In the genomic region with DNA sequence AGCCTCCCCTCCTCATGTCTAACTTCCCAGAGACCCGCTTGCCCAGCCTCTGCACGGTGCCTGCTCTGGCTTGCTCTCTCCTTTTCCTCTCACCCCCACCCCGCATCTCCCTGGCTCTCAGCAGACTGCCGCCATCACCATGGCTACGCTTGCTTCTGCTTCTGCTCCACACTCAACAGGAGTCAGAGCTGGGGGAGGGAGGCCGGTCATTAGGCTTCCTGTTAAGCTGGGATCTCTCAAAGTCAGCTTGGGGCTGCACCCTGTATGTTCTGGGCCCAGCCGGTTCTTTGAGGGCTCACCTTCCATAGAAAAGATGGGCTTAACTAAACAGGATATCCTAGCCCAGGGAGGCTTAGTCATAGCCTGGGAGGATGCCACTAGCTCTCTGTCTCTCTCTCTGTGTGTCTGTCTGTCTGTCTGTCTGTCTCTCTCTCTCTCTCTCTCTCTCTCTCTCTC, we compare ENCODE assay signal across 8 mouse cellular contexts.
A peak's percentile ranks its signal among the peaks of the same experiment; 100 is the strongest.
DNase-seq lines count a peak whose midpoint lies in the region; ATAC-seq and TF ChIP-seq lines count a peak whose summit lies in the region.

No protein-coding gene starts in this region.

- 6% methylated on average over 7 of the region's 7 CpGs for WGBS in forebrain, embryonic 11.5 days
- 5% methylated on average over 7 of the region's 7 CpGs for WGBS in hindbrain, postnatal 0 days
- WGBS in midbrain, embryonic 11.5 days: 4% methylated on average over 7 of the region's 7 CpGs
- WGBS in stomach, embryonic 14.5 days: 3% methylated on average over 7 of the region's 7 CpGs

- H3K4me3 ChIP-seq in forebrain, embryonic 11.5 days (ENCODE audit: low read depth, low read length): no peak overlapping the region
- no peak overlapping the region for H3K4me3 ChIP-seq in hindbrain, postnatal 0 days (ENCODE audit: low read length)
- H3K4me3 ChIP-seq in midbrain, embryonic 11.5 days (ENCODE audit: low read depth, low read length): no peak overlapping the region
- H3K4me3 ChIP-seq in stomach, embryonic 14.5 days (ENCODE audit: low read depth, low read length): no peak overlapping the region

- intact Hi-C loops in left cerebral cortex, postnatal 14 days (cut with DNase I): loop anchor here (5.0 kb wide), 1 partner anchor 110 kb away; no protein-coding TSS in a partner anchor

- H3K27me3 ChIP-seq in forebrain, embryonic 11.5 days (ENCODE audit: control insufficient read depth, insufficient read depth, low read length): no peaks in the 10 kb centered on the region
- H3K27me3 ChIP-seq in hindbrain, postnatal 0 days (ENCODE audit: insufficient read depth, low read length): no peaks in the 10 kb centered on the region
- H3K27me3 ChIP-seq in midbrain, embryonic 11.5 days (ENCODE audit: control insufficient read depth, insufficient read depth, low read length): no peaks in the 10 kb centered on the region
- no peaks in the 10 kb centered on the region for H3K27me3 ChIP-seq in stomach, embryonic 14.5 days (ENCODE audit: control insufficient read depth, insufficient read depth, low read length)

- DNase-seq in WW6 (ENCODE audit: low read depth, low spot score): peak; percentile 38
- peak; percentile 71 for DNase-seq in forebrain, embryonic 11.5 days (ENCODE audit: low spot score)
- peak; percentile 86 for DNase-seq in hindbrain, postnatal 0 days (ENCODE audit: low spot score)
- peak; percentile 74 to 82 for DNase-seq in left cerebral cortex, postnatal 14 days (ENCODE audit: low spot score in 2 of 2)
- peak; percentile 88 for DNase-seq in midbrain, embryonic 11.5 days (ENCODE audit: low spot score, missing footprints)
- no peak for DNase-seq in thymus, adult 18-20 months

- 0 out of 2 replicates have a peak overlapping the region, but pooled peaks have one; percentile 29 for H3K9ac ChIP-seq in forebrain, embryonic 11.5 days (ENCODE audit: low read length)
- H3K9ac ChIP-seq in hindbrain, postnatal 0 days (replicated peaks; ENCODE audit: low read length): 0 out of 2 replicates have a peak overlapping the region, but pooled peaks have one; percentile 21
- no peak overlapping the region for H3K9ac ChIP-seq in midbrain, embryonic 11.5 days (ENCODE audit: low read length)
- H3K9ac ChIP-seq in stomach, embryonic 14.5 days (replicated peaks; ENCODE audit: low read depth, low read length): no peak overlapping the region

- no peak overlapping the region for H3K27ac ChIP-seq in forebrain, embryonic 11.5 days (ENCODE audit: low read depth, low read length)
- H3K27ac ChIP-seq in hindbrain, postnatal 0 days: peak overlapping the region; percentile 54; the same call in 1 of the 2 replicates
- no peak overlapping the region for H3K27ac ChIP-seq in midbrain, embryonic 11.5 days (ENCODE audit: low read depth, low read length)
- H3K27ac ChIP-seq in stomach, embryonic 14.5 days (ENCODE audit: low read length): no peak overlapping the region

- no peak overlapping the region for H3K4me2 ChIP-seq in forebrain, embryonic 11.5 days (ENCODE audit: low read depth, low read length, severe bottlenecking)
- peak overlapping the region; percentile 23; the same call in 1 of the 2 replicates for H3K4me2 ChIP-seq in hindbrain, postnatal 0 days (ENCODE audit: low read depth, low read length)
- H3K4me2 ChIP-seq in midbrain, embryonic 11.5 days: peak overlapping the region; percentile 5; the same call in 1 of the 2 replicates
- no peak overlapping the region for H3K4me2 ChIP-seq in stomach, embryonic 14.5 days (replicated peaks; ENCODE audit: low read depth, low read length)

- ATAC-seq in CD4-positive, CD25-positive, alpha-beta regulatory T cell, adult 4 months: peak; percentile 83
- ATAC-seq in forebrain, embryonic 11.5 days (replicated peaks; ENCODE audit: low FRiP score): peak; percentile 71
- peak; percentile 95 for ATAC-seq in hindbrain, postnatal 0 days
- ATAC-seq in midbrain, embryonic 11.5 days (ENCODE audit: low FRiP score): peak; percentile 92
- peak; percentile 74 for ATAC-seq in stomach, embryonic 14.5 days (ENCODE audit: insufficient number of reproducible peaks, insufficient read depth, low FRiP score, low read depth)

- no peaks in the 10 kb centered on the region for H3K9me3 ChIP-seq in forebrain, embryonic 11.5 days (ENCODE audit: control insufficient read depth, low read length)
- no peaks in the 10 kb centered on the region for H3K9me3 ChIP-seq in hindbrain, postnatal 0 days (ENCODE audit: low read length)
- H3K9me3 ChIP-seq in midbrain, embryonic 11.5 days (ENCODE audit: control insufficient read depth, low read length): no peaks in the 10 kb centered on the region
- no peaks in the 10 kb centered on the region for H3K9me3 ChIP-seq in stomach, embryonic 14.5 days (ENCODE audit: control insufficient read depth, low read depth, low read length)

- no peaks in the 10 kb centered on the region for H3K36me3 ChIP-seq in forebrain, embryonic 11.5 days (ENCODE audit: control insufficient read depth, insufficient read depth, low read length)
- H3K36me3 ChIP-seq in hindbrain, postnatal 0 days (ENCODE audit: insufficient read depth, low read length): no peaks in the 10 kb centered on the region
- no peaks in the 10 kb centered on the region for H3K36me3 ChIP-seq in midbrain, embryonic 11.5 days (ENCODE audit: control insufficient read depth, insufficient read depth, low read length)
- H3K36me3 ChIP-seq in stomach, embryonic 14.5 days (ENCODE audit: control insufficient read depth, insufficient read depth, low read length): no peaks in the 10 kb centered on the region

- H3K4me1 ChIP-seq in forebrain, embryonic 11.5 days (replicated peaks; ENCODE audit: control insufficient read depth, insufficient read depth, low read length): peaks cover 10% of the 10 kb centered on the region
- peaks cover 16% of the 10 kb centered on the region for H3K4me1 ChIP-seq in hindbrain, postnatal 0 days (ENCODE audit: insufficient read depth, low read length)
- H3K4me1 ChIP-seq in midbrain, embryonic 11.5 days (ENCODE audit: control insufficient read depth, insufficient read depth, low read length): peaks cover 12% of the 10 kb centered on the region
- H3K4me1 ChIP-seq in stomach, embryonic 14.5 days (ENCODE audit: control insufficient read depth, insufficient read depth, low read length): peaks cover 23% of the 10 kb centered on the region

- no peak for TF ChIP-seq CTCF in hindbrain, postnatal 0 days (IDR thresholded peaks at IDR 0.05; ENCODE audit: low read depth)

Comparison
In these comparisons a context has a peak if more than half of its experiments do, and no peak if none do; other contexts are left out.
1. DNase-seq: peak in WW6 (single experiment), forebrain, embryonic 11.5 days (single experiment), hindbrain, postnatal 0 days (single experiment), left cerebral cortex, postnatal 14 days (2 of 2) and midbrain, embryonic 11.5 days (single experiment); none in thymus, adult 18-20 months (0 of 2).
2. H3K4me2 ChIP-seq: peak in hindbrain, postnatal 0 days (single experiment) and midbrain, embryonic 11.5 days (single experiment); none in forebrain, embryonic 11.5 days (single experiment) and stomach, embryonic 14.5 days (single experiment).
3. H3K9ac ChIP-seq: peak in forebrain, embryonic 11.5 days (single experiment) and hindbrain, postnatal 0 days (single experiment); none in midbrain, embryonic 11.5 days (single experiment) and stomach, embryonic 14.5 days (single experiment).
4. Peak in every context shown above with its lines, with median percentiles within 50 percentile points of each other: ATAC-seq.